Mouse (Mus musculus) testis, adult 2 months (tissue): ENCODE data around the gene 8030474K03Rik. TPM values are rescaled to one million over a fixed set of nuclear protein-coding genes. Genes with fewer than 3 reads are reported as not detected.

Experiments
- H3K27ac ChIP-seq: fragments of 200-500 bp; 2 replicates; pipeline ENCODE4 v1.5.1; 2012; ENCODE audit warnings: low read depth, low read length; ENCODE audit not compliant: control insufficient read depth, insufficient read depth
- H3K27me3 ChIP-seq: fragments of 200-500 bp; 2 replicates; pipeline ENCODE4 v1.6.1; 2012; ENCODE audit warnings: mild to moderate bottlenecking, low read length, moderate library complexity; ENCODE audit not compliant: control insufficient read depth, insufficient read depth
- H3K36me3 ChIP-seq: fragments of 200-500 bp; 2 replicates; pipeline ENCODE4 v1.6.1; 2012; ENCODE audit warnings: mild to moderate bottlenecking, low read length; ENCODE audit not compliant: control insufficient read depth, insufficient read depth
- H3K4me1 ChIP-seq: fragments of 200-500 bp; 2 replicates; pipeline ENCODE4 v1.6.1; 2012; ENCODE audit warnings: low read length; ENCODE audit not compliant: control insufficient read depth, insufficient read depth
- H3K4me3 ChIP-seq: fragments of 200-500 bp; 2 replicates; pipeline ENCODE4 v1.5.1; 2012; ENCODE audit warnings: low read depth, mild to moderate bottlenecking, low read length, moderate library complexity, mixed read lengths; ENCODE audit not compliant: control insufficient read depth
- CTCF ChIP-seq: fragments of 200-500 bp; IDR thresholded peaks from 2 replicates; pipeline ENCODE4 v1.5.1; 2012; ENCODE audit warnings: low read depth, mild to moderate bottlenecking, inconsistent platforms, low read length, moderate library complexity; ENCODE audit not compliant: control insufficient read depth, insufficient read depth, insufficient replicate concordance
- POLR2A ChIP-seq: fragments of 200-500 bp; IDR thresholded peaks from 2 replicates; pipeline ENCODE4 v1.6.1; 2012; ENCODE audit warnings: low read depth, mild to moderate bottlenecking, inconsistent platforms, low read length, moderate library complexity; ENCODE audit not compliant: control insufficient read depth
- polyA plus RNA-seq: library from polyadenylated mRNA; depleted of rRNA; stranded (reverse); fragments of >200 nt; gene quantifications from 2 replicates; pipeline ENCODE4 v1.2.3, GENCODE M21; 2012; rRNA removed

8030474K03Rik gene
- polyA plus RNA-seq, result 7.0 and 7.4 TPM in 2 replicates

DNA sequence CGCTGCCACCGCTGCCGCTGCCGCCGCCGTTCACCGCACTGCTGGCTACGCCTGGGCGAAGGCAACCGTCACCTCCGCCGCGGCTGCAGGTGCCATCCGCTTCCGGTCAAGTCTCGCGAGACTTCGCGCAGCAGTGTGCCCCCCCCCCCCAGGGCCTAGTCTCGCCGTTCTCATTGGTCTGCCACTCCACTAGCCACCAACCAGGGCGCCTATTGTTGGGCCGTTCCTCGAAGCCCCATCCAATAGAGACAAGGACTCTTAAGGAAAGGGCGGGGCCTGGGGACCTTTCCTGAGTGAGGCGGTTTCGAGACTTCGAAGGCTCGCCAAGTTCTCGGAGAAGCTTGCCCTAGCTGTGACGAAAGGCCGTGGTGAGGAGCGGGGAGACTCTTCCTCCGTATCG lies at the start of gene 8030474K03Rik, which contains the start of gene Gm4779:
Gene 8030474K03Rik, plus strand, starts transcription at position 315 of the 400 bp plus-strand sequence.
Gene Gm4779, minus strand, starts transcription at position 82 of the 400 bp plus-strand sequence.
- Histone ChIP-seq H3K4me1 (no peaks in the 10 kb centered on the region; the same call in 1 of the 2 replicates), H3K27me3 (no peaks in the 10 kb centered on the region), H3K27ac (peak within 1 kb of the TSS; percentile 93), H3K36me3 (no peaks in the 10 kb centered on the region), H3K4me3 (peak within 1 kb of the TSS; percentile 92)
- TF ChIP-seq CTCF (no peak), POLR2A (peak; percentile 69)

- Histone ChIP-seq H3K27me3 (no peaks in the 10 kb centered on the region), H3K4me3 (no peak overlapping the region), H3K27ac (no peak overlapping the region), H3K36me3 (no peaks in the 10 kb centered on the region), H3K4me1 (no peaks in the 10 kb centered on the region)
- no peak for TF ChIP-seq CTCF
- no peak for TF ChIP-seq POLR2A
These were observed 44.3 kb upstream of the 8030474K03Rik start for GRCm38 (mm10) chrX:101750144-101750543.

DNA sequence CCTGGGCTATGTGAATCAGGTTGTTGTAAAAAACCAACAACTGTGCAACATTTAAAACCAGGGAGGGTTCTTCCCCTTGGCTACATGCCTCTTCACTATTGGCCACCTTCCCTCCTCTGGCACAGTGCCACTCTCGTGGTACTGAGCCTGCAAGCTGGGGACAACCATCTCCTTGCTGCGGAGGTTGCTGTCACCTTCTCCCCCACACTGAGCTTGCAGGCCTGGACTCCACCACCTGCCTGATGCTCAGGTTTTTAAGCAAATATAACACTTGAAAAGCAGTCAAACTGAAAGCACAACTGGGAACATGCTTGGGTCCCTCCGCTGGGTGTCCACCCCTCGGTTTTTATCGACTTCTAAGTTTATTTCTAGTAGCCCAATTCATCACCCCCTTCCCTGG lies 40.0 kb upstream of the 8030474K03Rik start:
- TF ChIP-seq POLR2A (no peak), CTCF (no peak)
- Histone ChIP-seq H3K4me1 (no peaks in the 10 kb centered on the region), H3K27ac (no peak overlapping the region), H3K4me3 (no peak overlapping the region), H3K27me3 (no peaks in the 10 kb centered on the region), H3K36me3 (no peaks in the 10 kb centered on the region)

GRCm38 (mm10) chrX:101764621-101765020 lies 29.8 kb upstream of the 8030474K03Rik start:
- H3K27me3 ChIP-seq, result no peaks in the 10 kb centered on the region
- no peaks in the 10 kb centered on the region for H3K4me1 ChIP-seq
- H3K4me3 ChIP-seq, result no peak overlapping the region
- TF ChIP-seq POLR2A, result no peak
- TF ChIP-seq CTCF, result no peak
- H3K27ac ChIP-seq, result no peak overlapping the region
- no peaks in the 10 kb centered on the region for H3K36me3 ChIP-seq

DNA sequence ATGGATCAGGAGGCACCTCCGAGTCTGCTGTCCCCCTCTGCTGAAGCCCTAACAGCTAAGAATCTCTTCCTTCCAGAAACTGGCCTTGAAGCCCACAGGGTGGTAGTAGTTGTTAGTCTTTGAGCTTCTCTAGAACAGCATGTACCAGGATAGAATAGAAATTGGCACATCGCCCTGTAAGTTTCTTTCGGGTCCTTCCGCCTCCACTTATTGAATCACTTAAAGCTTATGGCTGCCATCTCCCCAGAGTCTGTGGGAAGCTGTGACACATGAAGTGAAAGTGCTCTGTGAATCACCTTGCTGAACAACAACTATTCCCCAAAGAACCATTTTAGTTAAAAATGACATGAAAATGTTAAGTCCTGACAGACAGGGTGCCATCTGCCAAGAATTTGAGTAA lies 29.3 kb upstream of the 8030474K03Rik start:
- H3K36me3 ChIP-seq, result no peaks in the 10 kb centered on the region
- H3K4me3 ChIP-seq, result no peak overlapping the region
- no peak overlapping the region for H3K27ac ChIP-seq
- no peak for TF ChIP-seq CTCF
- TF ChIP-seq POLR2A, result no peak
- H3K4me1 ChIP-seq, result no peaks in the 10 kb centered on the region
- H3K27me3 ChIP-seq, result no peaks in the 10 kb centered on the region

GRCm38 (mm10) chrX:101767280-101767679 lies 27.2 kb upstream of the 8030474K03Rik start:
- H3K27me3 ChIP-seq, result no peaks in the 10 kb centered on the region
- no peaks in the 10 kb centered on the region for H3K4me1 ChIP-seq
- no peaks in the 10 kb centered on the region for H3K36me3 ChIP-seq
- H3K27ac ChIP-seq, result no peak overlapping the region
- no peak for TF ChIP-seq CTCF
- TF ChIP-seq POLR2A, result no peak
- H3K4me3 ChIP-seq, result no peak overlapping the region

DNA sequence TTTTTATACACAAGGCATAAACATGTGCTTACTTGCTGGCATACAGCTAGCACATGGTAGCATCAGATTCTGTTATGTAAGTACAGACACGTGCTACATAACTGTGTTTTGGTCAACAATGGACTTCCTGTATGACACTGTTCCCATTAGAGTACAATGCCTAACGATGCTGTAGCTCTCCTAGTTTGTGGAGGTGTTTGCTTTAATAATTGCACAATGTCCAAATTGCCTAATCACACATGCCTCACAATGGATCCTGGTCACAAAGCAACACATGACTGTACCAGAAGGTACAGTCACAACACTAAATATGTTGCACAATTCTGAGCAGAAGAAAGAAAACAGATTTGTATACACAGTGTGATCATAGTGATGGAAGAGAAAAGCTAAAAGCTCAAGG lies 25.0 kb upstream of the 8030474K03Rik start:
- TF ChIP-seq CTCF, result no peak
- TF ChIP-seq POLR2A, result no peak
- Histone ChIP-seq H3K27me3 (no peaks in the 10 kb centered on the region), H3K27ac (no peak overlapping the region), H3K36me3 (no peaks in the 10 kb centered on the region), H3K4me1 (no peaks in the 10 kb centered on the region), H3K4me3 (no peak overlapping the region)

GRCm38 (mm10) chrX:101770307-101770706 lies 24.1 kb upstream of the 8030474K03Rik start:
- H3K27ac ChIP-seq, result no peak overlapping the region
- no peak overlapping the region for H3K4me3 ChIP-seq
- no peaks in the 10 kb centered on the region for H3K36me3 ChIP-seq
- no peaks in the 10 kb centered on the region for H3K27me3 ChIP-seq
- H3K4me1 ChIP-seq, result no peaks in the 10 kb centered on the region
- no peak for TF ChIP-seq CTCF
